Mouse (Mus musculus): ENCODE results near the gene Mapk1ip1. TPM values are rescaled to one million over a fixed set of nuclear protein-coding genes. Genes with fewer than 3 reads are reported as not detected.

Gene Mapk1ip1
- 6.2 and 7.2 TPM in 2 replicates for polyA plus RNA-seq (2012)

GRCm38 (mm10) chr7:138845544-138846391 is at the start of gene Mapk1ip1, which contains the start of gene Ppp2r2d:
Gene Mapk1ip1, minus strand, starts transcription at chr7:138846273.
Gene Ppp2r2d, plus strand, starts transcription at chr7:138846079.

Other genes with a start within 250 kb of the Mapk1ip1 start
- gene Ppp2r2d, start 194 bp downstream of the Mapk1ip1 start, polyA plus RNA-seq (2012), result 20.6 TPM in 2 replicates
- 11.3 and 13.3 TPM in 2 replicates for gene Bnip3, start 63.2 kb upstream of the Mapk1ip1 start, polyA plus RNA-seq (2012)
- not detected in 2 replicates for gene Jakmip3, start 94.5 kb upstream of the Mapk1ip1 start, polyA plus RNA-seq (2012)
- 0.03 TPM in 1 of 2 replicates, not detected in the other for gene Dpysl4, start 239.7 kb upstream of the Mapk1ip1 start, polyA plus RNA-seq (2012)

Measured in megakaryocyte-erythroid progenitor cell, adult 5 weeks (primary cell).